Mouse (Mus musculus) frontal cortex, postnatal 36 days (tissue): ENCODE measurements around the gene Tbcd.
"Not testable (repeated sequence)": the region's sequence is repeated elsewhere in the genome, so short reads cannot be mapped to it uniquely, and the experiment has no call there.

Experiments
- DNase-seq, 2 experiments: peaks; one replicate each; pipeline ENCODE4 v3.0.0; 2022; ENCODE audit warnings: low spot score in 2 of 2

The Tbcd gene

DNA sequence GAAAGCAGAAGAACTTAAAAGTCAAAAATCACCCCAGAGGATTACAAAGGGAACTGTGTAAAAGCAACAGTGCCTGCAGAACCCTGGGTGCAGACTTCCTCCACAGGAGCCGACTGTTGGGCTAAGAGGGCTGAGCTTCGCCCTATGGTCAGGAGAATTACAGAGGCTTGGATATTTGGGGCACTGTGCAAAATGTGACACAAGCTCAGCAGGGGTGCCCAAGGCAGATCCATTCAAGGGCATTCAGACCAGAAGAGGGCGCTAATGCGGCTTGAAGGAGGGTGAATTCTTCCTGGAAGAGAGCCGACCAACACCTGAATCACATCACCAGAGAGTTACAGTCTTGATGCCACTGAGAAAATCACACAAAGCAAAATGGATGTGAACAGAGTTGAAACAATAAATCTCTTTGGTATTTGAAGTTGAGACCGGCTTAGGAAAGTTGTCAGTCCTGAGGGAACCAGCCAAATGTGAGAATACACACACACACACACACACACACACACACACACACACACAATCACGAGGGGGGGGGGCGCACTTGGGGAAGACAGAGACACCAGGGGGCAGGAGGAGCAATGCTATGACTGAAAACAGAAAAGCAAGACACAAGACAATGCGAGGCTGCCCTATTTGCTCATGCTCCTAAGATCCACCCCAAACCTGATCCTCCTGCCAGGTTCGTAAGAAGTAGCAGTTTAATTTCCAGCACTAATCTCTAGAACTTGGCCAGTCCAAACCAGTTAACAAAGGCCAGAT is 201.0 kb downstream of the Tbcd start:
- DNase-seq: peak; percentile 39 to 62

DNA sequence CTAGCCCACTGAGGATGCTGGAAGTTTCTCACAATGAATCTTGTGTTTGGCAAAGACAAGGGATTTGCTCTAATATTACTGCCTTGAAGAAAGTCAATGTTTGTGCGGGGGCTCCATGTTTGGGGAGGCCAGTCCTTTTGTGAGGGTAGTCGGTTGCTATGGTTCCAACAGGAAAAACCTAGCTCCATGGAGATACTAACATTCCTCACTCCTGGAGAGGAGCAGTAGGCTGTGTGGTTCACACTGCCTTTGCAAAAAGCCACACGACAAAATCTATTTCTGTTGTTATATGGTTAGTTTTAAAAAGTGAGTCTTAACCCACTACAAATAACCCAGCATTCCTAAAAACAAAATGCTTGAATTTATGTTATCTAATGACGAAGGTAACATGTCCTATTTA is 201.9 kb downstream of the Tbcd start:
- DNase-seq: no peak

- no peak for DNase-seq
Observed at GRCm38 (mm10) chr11:121654406-121654945, 202.7 kb downstream of the Tbcd start.

GRCm38 (mm10) chr11:121655166-121655806 is 203.5 kb downstream of the Tbcd start:
- DNase-seq: no peak

DNA sequence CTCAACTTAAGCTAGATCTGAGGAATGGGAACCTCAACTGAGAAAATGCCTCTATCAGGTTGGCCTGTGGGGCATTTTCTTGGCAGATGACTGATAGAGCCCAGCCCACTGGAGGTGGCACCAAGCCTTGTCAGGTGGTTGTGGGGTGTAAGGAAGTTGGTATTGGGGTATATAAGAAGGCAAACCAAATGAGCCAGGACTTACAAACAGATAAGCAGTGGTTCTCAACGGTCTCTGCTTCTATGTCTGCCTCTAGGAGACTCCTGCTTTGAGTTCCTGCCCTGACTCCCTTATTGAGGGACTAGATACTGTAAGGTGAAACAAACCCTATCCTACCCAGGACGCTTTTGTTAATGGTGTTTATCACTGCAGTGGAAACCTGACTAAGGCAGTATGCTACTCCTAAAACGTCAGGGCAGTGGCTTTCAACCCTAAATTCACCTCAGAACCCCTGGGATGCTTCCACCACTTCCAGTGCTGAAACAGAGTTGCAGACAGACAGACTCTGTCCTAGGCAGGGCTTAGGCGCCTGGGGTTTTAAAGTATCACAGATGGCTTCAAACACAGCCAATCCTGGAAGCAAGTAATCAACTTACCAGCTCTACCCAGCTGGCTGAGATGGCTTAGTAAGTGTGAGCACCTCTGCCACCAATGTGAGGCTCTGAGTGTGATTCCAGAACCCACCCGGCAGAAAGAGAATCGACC is 204.2 kb downstream of the Tbcd start:
- no peak for DNase-seq

DNA sequence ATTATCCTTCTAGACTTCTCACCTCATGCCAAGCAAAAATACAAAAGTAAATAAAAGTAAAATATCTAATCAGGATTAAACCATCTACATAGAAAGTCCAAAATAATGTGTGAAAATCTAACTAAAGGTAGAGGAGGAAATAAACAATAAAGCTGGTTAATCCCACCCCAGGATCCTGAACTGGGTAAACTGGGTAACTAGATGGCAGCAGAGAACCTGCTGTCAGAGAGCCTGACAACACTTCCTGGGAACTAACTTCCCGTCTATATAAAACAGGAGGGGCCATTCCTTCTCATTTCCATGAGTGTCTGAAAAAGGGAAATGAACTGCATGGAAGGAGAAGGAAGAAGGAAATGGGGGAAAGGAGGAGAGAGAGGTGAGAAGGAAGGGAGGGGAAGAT is 206.4 kb downstream of the Tbcd start:
- DNase-seq: no peak

- not testable (repeated sequence) for DNase-seq
Observed at GRCm38 (mm10) chr11:121660604-121661003, 208.9 kb downstream of the Tbcd start.

GRCm38 (mm10) chr11:121661116-121661515 is 209.4 kb downstream of the Tbcd start:
- DNase-seq: no peak
